Mouse (Mus musculus) ovary, postnatal 36 days (tissue): ENCODE results near the gene Cd3e.

ENCODE experiments used
- DNase-seq: peaks from one replicate; pipeline ENCODE4 v3.0.0; 2022; ENCODE audit warnings: low spot score, mixed read lengths

Cd3e gene

GRCm38 (mm10) chr9:45015841-45016240 is 6.4 kb upstream of the Cd3e start:
- no peak for DNase-seq

- DNase-seq: no peak
These were observed 5.5 kb upstream of the Cd3e start for GRCm38 (mm10) chr9:45014879-45015278.

- DNase-seq: no peak
These were observed 1.9 kb upstream of the Cd3e start for GRCm38 (mm10) chr9:45011291-45011690.

- no peak for DNase-seq
These were observed 1.0 kb upstream of the Cd3e start for GRCm38 (mm10) chr9:45010461-45010860.

- no peak for DNase-seq
These were observed 1.1 kb downstream of the Cd3e start for GRCm38 (mm10) chr9:45008342-45008741.

- no peak for DNase-seq
These were observed 2.0 kb downstream of the Cd3e start for GRCm38 (mm10) chr9:45007404-45007803.

GRCm38 (mm10) chr9:45000249-45000648 is 9.2 kb downstream of the Cd3e start:
- no peak for DNase-seq

GRCm38 (mm10) chr9:44999776-45000175 is 9.7 kb downstream of the Cd3e start:
- DNase-seq: no peak

GRCm38 (mm10) chr9:44999171-44999570 is 10.3 kb downstream of the Cd3e start:
- no peak for DNase-seq

- DNase-seq: no peak
These were observed 11.3 kb downstream of the Cd3e start for GRCm38 (mm10) chr9:44998138-44998537.

- no peak for DNase-seq
These were observed 12.8 kb downstream of the Cd3e start for GRCm38 (mm10) chr9:44996590-44996989.

- no peak for DNase-seq
These were observed 14.5 kb downstream of the Cd3e start for GRCm38 (mm10) chr9:44994962-44995361.

GRCm38 (mm10) chr9:44993268-44993667 is 16.2 kb downstream of the Cd3e start:
- no peak for DNase-seq

GRCm38 (mm10) chr9:44992271-44992670 is 17.2 kb downstream of the Cd3e start:
- no peak for DNase-seq

GRCm38 (mm10) chr9:44991821-44992220 is 17.6 kb downstream of the Cd3e start:
- DNase-seq: no peak

GRCm38 (mm10) chr9:44986976-44987375 is 22.5 kb downstream of the Cd3e start:
- DNase-seq: no peak

GRCm38 (mm10) chr9:44986242-44986781 is 23.1 kb downstream of the Cd3e start:
- DNase-seq: no peak

- DNase-seq: no peak
These were observed 23.7 kb downstream of the Cd3e start for GRCm38 (mm10) chr9:44985721-44986161.

- no peak for DNase-seq
These were observed 26.4 kb downstream of the Cd3e start for GRCm38 (mm10) chr9:44983001-44983400.

GRCm38 (mm10) chr9:44982531-44982930 is 26.9 kb downstream of the Cd3e start:
- DNase-seq: no peak

GRCm38 (mm10) chr9:44982081-44982480 is 27.3 kb downstream of the Cd3e start:
- no peak for DNase-seq

GRCm38 (mm10) chr9:44981676-44982075 is 27.8 kb downstream of the Cd3e start, which contains the start of gene Cd3d:
TSS of gene Cd3d (plus strand) at chr9:44981786.
- DNase-seq: no peak

GRCm38 (mm10) chr9:44981104-44981503 is 28.3 kb downstream of the Cd3e start:
- DNase-seq: no peak

GRCm38 (mm10) chr9:44980242-44980641 is 29.2 kb downstream of the Cd3e start, which contains the start of gene Cd3g:
TSS of gene Cd3g (minus strand) at chr9:44980431.
- no peak for DNase-seq
